Mouse (Mus musculus) retina, postnatal 7 days (tissue): Measurements from ENCODE around the gene Glud1.
A peak's percentile ranks its signal among the peaks of the same experiment; 100 is the strongest.

ENCODE experiments used
- DNase-seq: peaks from one replicate; pipeline ENCODE4 v3.0.0-alpha.2; 2012; ENCODE audit warnings: low read depth, low spot score

Glud1 gene

DNA sequence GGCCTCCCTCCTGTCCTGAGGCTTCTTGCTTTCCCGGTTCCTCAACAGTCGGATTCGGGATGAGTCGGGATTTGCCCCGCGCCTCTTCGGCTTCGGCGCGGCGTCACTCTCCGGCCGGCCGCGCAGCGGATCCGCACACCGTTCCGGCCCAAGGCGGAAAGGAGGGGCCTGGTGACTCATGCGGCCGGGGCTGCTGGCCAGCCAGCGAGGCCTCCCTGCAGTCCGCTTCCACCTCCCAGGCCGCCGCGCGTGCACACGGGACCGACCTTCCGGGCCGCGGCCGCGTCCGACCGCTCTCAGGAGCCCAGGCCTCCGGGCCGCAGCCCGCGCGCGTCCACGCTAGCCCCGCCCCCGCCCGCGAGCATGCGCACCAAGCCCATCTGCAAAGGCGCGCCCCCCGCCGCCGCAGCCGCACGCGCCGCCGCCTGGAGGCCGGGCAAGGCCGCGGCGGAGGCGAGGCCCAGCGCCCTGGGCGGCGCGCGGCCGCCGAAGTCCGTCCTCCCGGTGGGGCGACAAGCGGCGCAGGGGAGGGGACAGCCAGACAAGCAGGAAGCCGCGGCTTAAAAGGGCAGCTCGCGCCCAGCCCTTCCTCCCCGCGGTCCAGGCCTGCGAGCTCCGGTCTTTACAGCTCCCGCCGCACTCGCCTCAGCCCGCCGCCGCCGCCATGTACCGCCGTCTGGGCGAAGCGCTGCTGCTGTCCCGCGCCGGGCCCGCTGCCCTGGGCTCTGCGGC, at the start of gene Glud1, which contains the start of gene Shld2:
Gene Glud1 (plus strand): TSS at position 494 of the 732 bp plus-strand sequence.
Gene Shld2 (minus strand): TSS at position 260 of the 732 bp plus-strand sequence.
- peak; percentile 91 for DNase-seq

DNA sequence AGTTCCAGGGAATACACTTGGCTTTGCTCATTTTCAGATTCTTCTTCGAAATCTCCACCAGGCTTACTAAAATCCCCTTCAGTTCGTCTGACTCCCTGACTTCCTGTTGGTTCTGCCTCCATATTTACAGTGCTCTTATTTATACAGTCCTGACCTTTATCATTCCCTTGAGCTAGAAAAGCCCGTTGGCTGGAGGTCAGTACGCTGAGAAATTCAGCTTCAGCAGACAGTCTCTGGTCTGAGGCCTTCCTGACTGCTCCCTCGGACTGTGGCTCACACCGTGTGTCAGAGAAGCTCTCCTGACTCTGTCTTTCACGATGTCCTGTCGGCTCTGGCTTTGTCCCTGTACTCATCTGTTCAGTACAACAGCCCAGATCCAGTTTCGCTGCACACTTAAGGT, 42.5 kb upstream of the Glud1 start:
- no peak for DNase-seq

DNA sequence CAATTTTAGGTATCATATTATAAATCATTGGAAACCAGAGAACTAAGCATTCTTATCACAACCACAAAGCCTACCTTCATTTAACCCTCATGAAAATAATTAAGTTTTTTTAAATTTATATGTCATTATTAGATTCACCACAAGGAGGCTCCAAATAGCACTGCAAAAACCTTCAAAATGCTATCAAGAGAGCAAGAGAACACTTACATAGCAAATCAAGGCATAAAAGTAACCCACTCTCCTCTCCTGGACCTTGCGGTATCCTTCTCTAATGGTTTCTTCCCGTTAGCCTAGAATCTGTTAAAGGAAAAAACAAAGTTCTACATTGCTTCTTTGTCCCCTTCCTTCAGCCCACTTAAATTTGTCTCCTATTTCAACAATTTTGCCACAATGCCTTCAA, 37.2 kb upstream of the Glud1 start:
- peak; percentile 5 for DNase-seq

DNA sequence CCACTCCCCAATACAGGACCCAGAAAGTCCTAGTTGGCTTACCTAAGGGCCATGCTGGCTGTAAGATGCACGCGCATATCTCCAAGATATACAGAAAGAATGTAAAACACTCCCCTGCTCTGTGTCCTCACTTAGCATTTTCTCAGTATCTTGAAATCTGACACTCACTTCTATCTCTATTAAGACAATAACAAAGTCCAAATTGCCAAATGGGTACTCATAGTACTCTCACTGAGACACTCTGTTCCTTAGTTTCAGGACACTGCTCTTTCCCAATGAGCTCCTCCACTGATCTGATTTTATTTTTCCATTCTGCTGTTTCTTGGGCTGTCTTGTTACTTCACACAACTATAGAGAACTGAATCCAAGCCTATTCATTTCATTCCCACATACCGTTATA, 36.4 kb upstream of the Glud1 start:
- no peak for DNase-seq

DNA sequence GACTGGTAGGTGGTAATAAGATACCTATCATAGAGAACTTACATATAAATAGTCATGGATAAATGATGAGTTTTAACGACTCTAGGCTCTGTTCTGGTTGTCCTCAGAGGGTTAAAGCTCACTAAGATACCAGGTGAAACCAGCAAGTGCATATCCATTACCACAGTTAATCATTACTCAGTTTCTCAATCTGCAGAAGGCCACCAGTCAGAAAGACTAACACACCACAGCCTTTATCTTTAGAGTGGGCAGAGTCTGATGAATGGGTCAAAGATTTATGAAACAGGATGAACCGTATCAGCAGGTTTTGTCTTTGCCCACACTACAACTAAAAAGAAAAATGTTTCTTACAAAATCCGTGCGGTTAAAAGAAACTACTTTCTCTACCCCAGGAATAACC, 35.3 kb upstream of the Glud1 start:
- no peak for DNase-seq

DNA sequence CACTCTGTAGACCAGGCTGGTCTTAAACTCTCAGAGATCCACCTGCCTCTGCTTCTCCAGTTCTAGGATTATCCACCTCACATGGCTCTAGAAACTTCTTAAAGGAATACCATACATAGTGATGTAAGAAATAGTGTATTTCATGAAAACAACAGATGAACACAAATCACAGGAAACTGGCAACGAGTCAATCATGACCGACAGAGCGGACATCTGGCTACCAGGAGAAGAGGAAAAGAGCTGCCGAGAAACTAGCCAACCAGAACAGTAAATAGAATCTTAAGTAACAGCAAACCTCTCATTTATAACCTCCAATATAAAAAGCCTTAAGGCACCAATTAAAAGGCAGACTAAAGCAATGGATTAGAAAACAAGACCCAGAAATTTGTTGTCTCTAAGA, 30.8 kb upstream of the Glud1 start:
- DNase-seq: no peak

DNA sequence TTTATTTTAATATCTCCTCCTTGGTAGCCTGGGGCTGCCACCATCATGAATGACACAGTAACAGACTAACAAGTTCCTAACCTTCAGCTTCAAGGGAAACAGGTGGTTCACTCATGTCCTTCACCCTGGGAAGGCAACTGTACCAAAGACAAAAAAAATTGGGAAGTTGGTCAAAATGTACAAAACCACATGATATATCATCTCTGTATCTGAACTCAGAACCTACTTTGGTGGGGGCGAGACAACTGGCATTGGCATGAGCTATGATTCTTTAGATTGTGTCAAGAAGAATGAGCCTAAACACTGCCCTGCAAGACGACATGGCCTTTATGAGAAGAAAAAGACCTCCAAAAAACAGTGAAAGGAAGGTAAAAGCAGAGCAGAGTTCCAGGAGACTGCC, 29.7 kb upstream of the Glud1 start:
- no peak for DNase-seq

DNA sequence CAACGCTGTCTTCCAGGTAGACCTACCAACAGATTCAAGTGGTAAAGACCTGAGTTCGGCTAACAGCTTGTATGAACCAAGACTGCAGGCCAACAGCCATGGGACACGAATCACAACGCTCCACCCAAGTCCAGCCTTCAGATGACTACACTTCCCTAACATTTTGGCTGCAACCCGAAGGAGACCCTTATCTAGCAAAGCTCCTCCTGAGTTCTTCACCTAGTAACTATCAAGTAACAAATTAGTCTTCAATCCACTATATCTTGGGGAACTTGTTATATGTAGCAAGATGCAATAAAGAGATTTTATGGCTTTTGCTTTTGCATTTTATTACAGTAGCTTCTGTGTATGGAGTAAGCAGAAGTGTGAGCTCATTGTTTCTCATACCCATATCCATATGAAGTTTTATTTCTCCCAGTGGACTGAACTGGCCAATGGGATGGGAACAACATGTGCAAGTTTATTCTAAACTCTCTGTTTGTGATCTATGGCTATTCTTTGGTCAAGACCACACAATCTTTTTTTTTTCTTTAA, 28.7 kb upstream of the Glud1 start:
- DNase-seq: no peak

DNA sequence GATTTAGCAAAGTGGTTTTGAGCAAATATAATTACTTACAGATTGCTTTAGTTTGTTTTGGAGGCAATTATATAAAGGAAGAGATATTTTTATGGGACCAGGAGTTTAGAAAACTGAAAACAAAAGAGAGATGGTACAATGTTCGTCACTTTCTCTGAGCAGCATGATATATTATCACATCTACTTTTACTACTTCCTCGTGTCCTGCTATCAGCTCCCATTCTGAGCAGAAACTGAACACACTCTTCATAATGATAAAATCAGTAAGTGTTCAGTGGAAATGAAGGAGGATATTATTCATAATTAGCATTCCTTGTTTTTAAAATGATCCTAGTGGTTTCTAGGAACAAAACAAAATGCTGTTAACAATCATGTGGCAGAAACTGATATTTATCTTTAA, 22.1 kb upstream of the Glud1 start:
- no peak for DNase-seq

DNA sequence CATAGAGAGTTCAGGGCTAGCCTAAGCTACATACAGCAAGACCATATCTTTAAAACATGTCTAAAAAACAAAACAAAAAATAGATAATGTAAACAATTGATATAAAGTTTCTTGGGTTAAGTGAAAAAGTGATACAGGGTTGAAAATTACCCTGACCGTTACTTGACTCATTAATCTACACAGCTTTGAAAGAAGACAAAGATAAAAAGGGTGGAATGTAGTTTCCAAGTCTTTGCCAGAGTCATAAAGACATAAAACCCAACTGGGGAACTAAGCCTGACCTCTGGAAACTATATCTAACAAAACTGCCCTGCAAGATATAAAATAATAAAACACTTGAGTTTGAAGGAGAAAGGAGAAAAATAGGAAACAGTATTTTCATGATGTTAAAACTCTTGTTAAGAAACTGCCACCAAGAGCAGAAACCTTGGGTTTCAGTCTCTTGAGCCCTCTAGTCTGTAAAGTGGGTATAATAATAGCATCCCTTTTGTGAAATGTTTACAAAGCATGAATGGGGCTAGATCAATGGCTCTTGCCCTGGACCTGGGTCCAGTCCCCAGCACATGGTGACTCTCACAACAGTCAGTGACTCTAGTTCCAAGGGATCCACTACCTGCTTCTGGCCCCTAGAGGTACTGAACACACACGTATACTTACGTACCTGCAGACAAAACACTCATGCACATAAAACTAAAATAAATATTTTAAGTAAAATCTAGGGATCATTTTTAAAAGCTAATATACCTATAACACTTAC, 21.1 kb upstream of the Glud1 start:
- DNase-seq: no peak

DNA sequence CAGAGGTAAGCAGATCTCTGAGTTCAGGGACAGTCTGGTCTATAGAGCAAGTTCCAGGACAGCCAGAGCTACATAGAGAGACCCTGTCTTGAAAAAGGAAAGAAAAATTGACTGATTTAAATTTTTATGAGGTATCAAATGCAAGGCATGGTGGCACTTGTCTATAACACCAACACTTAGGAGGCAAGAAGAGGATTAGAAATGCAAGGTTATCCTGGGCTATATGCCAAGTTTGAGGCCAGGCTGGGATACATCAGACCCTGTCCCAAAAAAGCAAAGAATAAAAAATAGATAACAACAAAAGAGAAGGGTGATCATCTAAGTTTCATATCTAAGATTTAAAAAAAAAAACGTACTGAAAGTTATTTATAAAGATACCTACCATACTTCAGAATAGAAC, 20.3 kb upstream of the Glud1 start:
- DNase-seq: no peak

DNA sequence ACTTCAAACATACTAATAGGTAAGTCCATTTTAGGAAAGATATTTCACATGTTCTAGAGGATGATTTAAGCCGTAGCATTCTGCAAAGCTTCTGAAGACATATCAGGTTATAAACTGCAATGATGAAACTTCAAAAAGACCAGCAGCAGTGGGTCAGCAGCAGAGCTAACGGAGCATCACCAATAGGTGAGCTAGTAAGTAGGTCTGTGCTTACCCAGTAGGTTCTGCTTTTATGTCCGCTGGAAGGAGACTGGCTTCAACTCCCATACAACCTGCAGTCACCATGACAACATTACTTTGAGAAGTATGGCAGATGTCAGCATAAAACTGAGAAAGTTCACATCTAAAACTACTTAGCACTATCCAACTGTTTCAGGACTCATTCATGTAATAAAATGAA, 16.9 kb upstream of the Glud1 start:
- DNase-seq: no peak

DNA sequence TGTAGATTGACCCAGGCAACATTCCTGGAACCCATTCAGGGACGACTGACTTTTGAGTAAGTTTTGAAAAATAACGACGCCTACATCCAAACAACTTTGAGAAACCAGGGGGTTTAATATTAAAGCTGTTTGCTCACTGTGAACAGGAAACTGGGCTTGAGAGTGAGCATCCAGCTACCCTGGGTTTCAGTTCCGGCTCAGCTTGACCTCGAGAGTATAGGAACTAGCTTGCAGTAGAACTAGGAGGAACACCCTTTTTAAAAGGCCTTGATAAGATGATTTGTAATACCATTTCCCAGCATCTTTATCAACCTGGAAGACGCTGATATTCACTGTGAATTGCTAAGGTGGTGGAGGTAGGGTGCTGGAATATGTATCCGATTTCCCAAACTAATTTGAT, 14.2 kb upstream of the Glud1 start:
- no peak for DNase-seq

DNA sequence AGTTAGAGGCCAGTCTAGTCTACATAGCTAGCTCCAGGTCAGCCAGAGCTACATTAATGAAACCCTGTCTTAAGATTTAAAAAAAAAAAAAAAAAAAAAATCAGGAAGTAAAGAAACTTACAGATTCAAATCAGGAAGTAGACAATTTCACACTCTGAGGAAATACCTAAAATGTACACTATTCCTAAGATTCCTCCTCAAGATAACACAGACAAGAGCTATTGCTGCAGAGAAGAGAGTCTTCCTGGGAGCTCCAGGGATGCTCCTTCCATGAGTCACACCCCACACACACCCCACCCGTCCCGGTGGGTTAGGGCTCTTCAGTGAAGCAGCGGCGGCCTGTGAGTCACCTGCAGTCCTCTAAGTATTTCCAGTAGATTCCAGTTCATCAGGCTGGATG, 13.5 kb upstream of the Glud1 start:
- DNase-seq: no peak

DNA sequence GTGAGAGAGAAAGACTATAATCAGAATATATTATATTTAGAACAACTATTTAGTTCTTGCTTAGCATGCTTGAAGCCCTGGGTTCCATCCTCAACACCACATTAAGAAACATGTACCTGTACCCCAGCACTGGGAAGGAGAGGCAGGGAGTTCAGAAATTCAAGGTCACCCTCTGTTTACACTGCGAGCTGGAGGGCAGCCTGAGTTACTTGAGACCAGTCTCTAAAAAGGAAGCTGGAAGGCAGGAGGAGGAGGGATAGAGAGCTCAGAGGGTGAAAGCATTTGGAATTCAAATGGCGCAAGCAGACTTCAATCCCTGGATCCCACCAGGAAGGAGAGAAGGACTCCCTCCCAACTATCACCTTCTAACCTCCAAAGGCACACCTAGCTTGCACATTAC, 12.9 kb upstream of the Glud1 start:
- no peak for DNase-seq

DNA sequence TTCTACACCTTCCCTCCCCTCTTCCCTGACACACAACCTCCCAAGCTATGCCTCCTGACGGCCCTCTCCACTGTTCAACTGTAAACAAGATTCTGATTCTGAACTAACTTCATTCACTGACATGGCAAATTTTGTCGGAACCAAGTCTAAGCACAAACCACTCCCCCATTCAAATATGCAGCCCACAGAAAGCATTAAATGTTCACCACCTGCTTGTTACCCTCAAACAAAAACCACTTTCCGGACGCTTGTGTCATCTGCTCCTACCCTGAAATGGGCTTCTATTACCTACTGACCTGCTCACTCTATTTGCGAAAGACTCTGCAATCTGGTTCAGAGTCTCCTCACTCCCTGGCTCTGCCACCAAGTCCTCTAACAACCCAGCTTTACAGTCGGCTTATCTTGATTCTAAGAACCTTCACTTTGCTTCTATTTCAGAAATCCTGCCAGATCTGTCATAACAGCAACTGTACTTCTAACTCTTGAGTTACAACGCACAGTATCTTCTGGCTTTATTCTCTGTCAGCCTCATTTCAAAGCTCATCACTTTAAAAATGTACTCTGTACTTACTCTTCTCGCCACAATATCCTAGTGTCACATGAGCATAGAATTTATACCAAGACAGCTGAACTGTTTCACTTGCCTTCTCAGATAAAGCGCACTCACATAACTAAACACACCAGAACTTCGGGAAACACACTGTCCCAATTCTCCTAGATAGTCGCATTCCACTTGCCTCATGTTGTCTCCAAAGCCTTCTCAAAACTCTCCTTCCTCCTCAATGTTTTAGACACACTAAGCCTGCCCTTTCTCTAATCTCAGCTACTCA, 11.4 kb upstream of the Glud1 start:
- no peak for DNase-seq

DNA sequence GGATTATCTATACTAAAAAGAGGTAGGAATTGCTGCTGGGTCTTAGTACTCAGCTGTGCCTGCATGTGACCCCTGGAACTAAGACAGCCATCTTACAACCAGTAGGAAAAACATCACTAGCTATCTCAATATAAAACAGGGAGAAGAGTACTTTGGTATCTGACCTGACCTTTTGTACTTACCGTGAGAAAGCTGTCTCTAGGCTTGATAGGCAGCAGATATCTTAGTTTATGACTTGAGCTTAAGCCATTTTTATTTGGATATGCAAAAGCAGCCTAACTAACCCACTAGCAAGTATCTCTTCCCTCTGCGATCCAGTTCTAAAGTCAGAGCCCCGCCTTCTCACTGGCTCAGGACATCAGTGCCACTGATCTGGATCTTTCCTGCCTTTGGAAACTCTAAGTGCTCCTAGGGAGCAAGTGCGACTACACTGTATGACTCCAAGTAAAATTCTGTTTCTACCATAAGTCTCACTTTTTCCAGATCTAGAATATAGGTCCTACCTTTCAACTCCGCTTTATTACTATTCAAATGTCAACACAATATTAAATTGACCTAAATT, 7.8 kb upstream of the Glud1 start:
- no peak for DNase-seq

DNA sequence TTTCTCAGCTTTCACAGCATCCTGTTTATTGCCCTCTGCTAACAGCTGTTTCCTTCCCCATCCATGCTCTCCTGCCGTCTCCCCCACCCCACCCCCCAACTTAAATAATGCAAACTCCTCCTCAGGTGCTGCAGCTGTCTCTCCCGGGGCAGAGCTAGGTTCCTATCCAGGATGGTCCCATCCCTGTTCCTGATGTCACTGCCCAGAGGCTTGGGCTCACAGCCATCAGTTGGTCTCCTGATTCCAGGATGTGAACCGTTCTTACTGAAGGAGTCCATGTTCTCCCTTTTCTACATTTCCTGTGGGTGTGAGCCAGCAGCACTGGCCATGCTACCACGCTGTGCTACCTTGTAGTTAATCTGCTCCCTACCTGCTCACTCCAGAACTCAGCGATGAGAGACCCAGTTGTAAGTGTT, 7.3 kb upstream of the Glud1 start:
- DNase-seq: no peak

DNA sequence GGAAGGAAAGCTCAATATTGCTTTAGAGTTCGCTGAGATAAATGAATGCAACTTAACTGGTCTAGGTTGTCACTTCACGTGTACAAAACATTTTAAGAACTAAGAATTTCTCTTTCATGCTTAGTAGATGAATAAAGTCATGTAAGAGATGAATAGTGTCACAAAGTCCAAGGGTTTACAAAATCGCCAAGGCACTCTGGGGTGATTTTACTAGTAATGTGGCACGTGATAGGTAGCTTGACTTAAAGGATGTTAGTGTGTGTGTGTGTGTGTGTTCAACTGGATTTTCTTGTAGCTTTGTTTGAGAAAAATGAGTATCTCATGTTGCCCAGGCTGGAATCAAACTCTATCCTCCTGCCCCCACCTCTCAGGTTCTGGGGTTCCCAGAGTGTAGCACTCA, 1.3 kb upstream of the Glud1 start:
- no peak for DNase-seq

DNA sequence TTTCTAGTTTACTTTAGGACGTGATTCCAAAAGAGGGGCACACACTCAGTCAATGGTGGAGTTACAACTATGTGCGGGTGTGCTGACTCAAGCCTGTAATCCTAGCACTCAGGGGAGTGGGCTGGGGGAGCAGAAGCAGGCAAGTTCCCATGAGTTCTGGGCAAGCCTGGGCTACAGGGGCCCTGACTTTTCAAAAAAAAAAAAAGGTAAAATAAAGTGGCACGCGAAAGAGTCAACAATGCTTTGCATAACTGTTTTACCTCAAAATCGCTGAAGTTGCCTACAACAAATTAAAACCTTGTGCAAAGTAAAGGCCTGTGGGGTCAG, 657 bp upstream of the Glud1 start:
- no peak for DNase-seq

DNA sequence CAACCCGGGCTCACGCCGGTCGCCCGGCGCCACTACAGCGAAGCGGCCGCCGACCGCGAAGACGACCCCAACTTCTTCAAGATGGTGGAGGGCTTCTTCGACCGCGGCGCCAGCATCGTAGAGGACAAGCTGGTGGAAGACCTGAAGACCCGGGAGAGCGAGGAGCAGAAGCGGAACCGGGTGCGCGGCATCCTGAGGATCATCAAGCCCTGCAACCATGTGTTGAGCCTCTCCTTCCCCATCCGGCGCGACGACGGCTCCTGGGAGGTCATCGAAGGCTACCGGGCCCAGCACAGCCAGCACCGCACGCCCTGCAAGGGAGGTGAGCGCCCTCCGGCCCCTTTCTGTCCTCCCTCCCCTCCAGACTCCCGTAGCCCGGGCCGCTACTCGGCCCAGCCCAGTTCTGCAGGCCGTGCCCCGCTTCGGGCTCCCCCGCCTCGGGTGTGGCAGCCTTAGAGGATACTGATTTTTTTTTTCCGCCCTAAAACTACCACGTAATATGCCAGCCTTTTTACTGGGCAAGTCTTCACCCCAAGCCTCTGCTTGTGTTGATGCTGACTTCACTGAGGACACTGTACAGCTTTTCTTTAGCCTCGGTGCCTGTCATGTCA, 599 bp downstream of the Glud1 start:
- peak; percentile 28 for DNase-seq

DNA sequence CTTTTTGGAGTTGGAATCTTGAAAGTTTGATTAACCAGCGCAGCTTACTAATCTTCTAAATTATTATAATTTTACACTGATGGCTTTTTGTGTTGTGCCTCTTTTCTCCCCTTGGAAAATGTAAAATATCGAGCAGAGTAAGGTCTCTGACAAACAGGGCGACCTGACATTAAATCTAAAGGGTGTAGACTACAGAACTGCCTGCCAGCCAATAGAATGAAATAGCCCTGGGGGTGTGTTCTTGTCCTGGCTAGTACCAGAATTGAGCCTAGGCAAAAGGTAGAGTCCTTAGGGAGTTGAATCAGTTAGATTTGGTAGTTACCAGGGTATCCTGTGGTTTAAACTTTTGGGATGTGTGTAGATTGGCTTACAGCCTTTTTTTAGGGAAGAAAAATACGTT, 1.2 kb downstream of the Glud1 start:
- no peak for DNase-seq
